Mouse (Mus musculus) midbrain, embryonic 15.5 days (tissue): ENCODE measurements at regions not wholly inside any gene's neighbourhood (a gene's known extent, or its start where the extent isn't known, plus 50 kb on each side); places are given as distances from the start of the nearest gene placed in this dataset.
A peak's percentile ranks its signal among the peaks of the same experiment; 100 is the strongest.

Experiments used
- ATAC-seq: fragments of 200-750 bp; cut with Nextera tagmentation; replicated peaks from 2 replicates; pipeline ENCODE4 v1.8.0; 2017; ENCODE audit warnings: moderate TSS enrichment
- H3K27ac ChIP-seq: fragments of 300-500 bp; sonication (generic); 2 replicates; pipeline ENCODE4 v1.5.1; 2015; ENCODE audit warnings: mild to moderate bottlenecking, inconsistent platforms
- H3K27me3 ChIP-seq: fragments of 300-500 bp; sonication (generic); replicated peaks from 2 replicates; pipeline ENCODE4 v1.6.1; 2015; ENCODE audit warnings: inconsistent platforms
- H3K36me3 ChIP-seq: fragments of 300-500 bp; sonication (generic); replicated peaks from 2 replicates; pipeline ENCODE4 v1.6.1; 2015; ENCODE audit warnings: inconsistent platforms
- H3K4me1 ChIP-seq: fragments of 300-500 bp; sonication (generic); 2 replicates; pipeline ENCODE4 v1.6.1; 2015; ENCODE audit warnings: inconsistent platforms
- H3K4me2 ChIP-seq: fragments of 300-500 bp; sonication (generic); 2 replicates; pipeline ENCODE4 v1.6.1; 2015; ENCODE audit warnings: inconsistent platforms, mild to moderate bottlenecking, moderate library complexity
- H3K4me3 ChIP-seq: fragments of 300-500 bp; sonication (generic); 2 replicates; pipeline ENCODE4 v1.5.1; 2015; ENCODE audit warnings: mild to moderate bottlenecking, inconsistent platforms
- H3K9ac ChIP-seq: fragments of 300-500 bp; sonication (generic); 2 replicates; pipeline ENCODE4 v1.6.1; 2015; ENCODE audit warnings: mild to moderate bottlenecking, inconsistent platforms
- H3K9me3 ChIP-seq: fragments of 300-500 bp; sonication (generic); 2 replicates; pipeline ENCODE4 v1.6.1; 2016; ENCODE audit warnings: inconsistent platforms
- WGBS: fragments of 180-500 bp; shearing (Covaris S2); methylation state at CpG from one replicate; pipeline ENCODE4 v1.1.7; 2015; ENCODE audit warnings: mixed read lengths; 5-methylcytosine and 5-hydroxymethylcytosine counted together

GRCm38 (mm10) chr3:151003524-151003923, 434.2 kb upstream of the Adgrl4 start:
- H3K9ac ChIP-seq = no peak overlapping the region
- H3K4me2 ChIP-seq = no peak overlapping the region
- H3K36me3 ChIP-seq = no peaks in the 10 kb centered on the region
- ATAC-seq = no peak
- H3K4me1 ChIP-seq = no peaks in the 10 kb centered on the region
- no peaks in the 10 kb centered on the region for H3K27me3 ChIP-seq
- no peaks in the 10 kb centered on the region for H3K9me3 ChIP-seq
- no peak overlapping the region for H3K27ac ChIP-seq
- no peak overlapping the region for H3K4me3 ChIP-seq
- 64% methylated on average over 3 of the region's 3 CpGs for WGBS

GRCm38 (mm10) chr3:151003990-151004389, 433.7 kb upstream of the Adgrl4 start:
- no peaks in the 10 kb centered on the region for H3K36me3 ChIP-seq
- no peak overlapping the region for H3K4me3 ChIP-seq
- 73% methylated on average over 6 of the region's 6 CpGs for WGBS
- H3K4me1 ChIP-seq = no peaks in the 10 kb centered on the region
- ATAC-seq = no peak
- no peaks in the 10 kb centered on the region for H3K27me3 ChIP-seq
- no peak overlapping the region for H3K4me2 ChIP-seq
- no peak overlapping the region for H3K27ac ChIP-seq
- no peak overlapping the region for H3K9ac ChIP-seq
- H3K9me3 ChIP-seq = no peaks in the 10 kb centered on the region

- Histone ChIP-seq H3K27me3 (no peaks in the 10 kb centered on the region), H3K27ac (no peak overlapping the region), H3K4me3 (no peak overlapping the region), H3K9me3 (no peaks in the 10 kb centered on the region), H3K4me1 (no peaks in the 10 kb centered on the region), H3K4me2 (no peak overlapping the region), H3K36me3 (no peaks in the 10 kb centered on the region), H3K9ac (no peak overlapping the region)
- WGBS = 72% methylated on average over 3 of the region's 3 CpGs
- ATAC-seq = no peak
These were observed 417.7 kb upstream of the Adgrl4 start for GRCm38 (mm10) chr3:151020014-151020413.

GRCm38 (mm10) chr3:151057491-151057890, 380.2 kb upstream of the Adgrl4 start:
- Histone ChIP-seq H3K4me3 (no peak overlapping the region), H3K27ac (no peak overlapping the region), H3K9me3 (no peaks in the 10 kb centered on the region), H3K4me2 (no peak overlapping the region), H3K27me3 (no peaks in the 10 kb centered on the region), H3K9ac (no peak overlapping the region), H3K4me1 (no peaks in the 10 kb centered on the region), H3K36me3 (no peaks in the 10 kb centered on the region)
- WGBS = 74% methylated on average over 3 of the region's 3 CpGs
- no peak for ATAC-seq

GRCm38 (mm10) chr3:151072322-151072721, 365.4 kb upstream of the Adgrl4 start:
- Histone ChIP-seq H3K4me2 (no peak overlapping the region), H3K4me3 (no peak overlapping the region), H3K27ac (no peak overlapping the region), H3K4me1 (no peaks in the 10 kb centered on the region), H3K36me3 (no peaks in the 10 kb centered on the region), H3K27me3 (no peaks in the 10 kb centered on the region), H3K9me3 (no peaks in the 10 kb centered on the region), H3K9ac (no peak overlapping the region)
- no peak for ATAC-seq

GRCm38 (mm10) chr3:151116831-151117230, 320.9 kb upstream of the Adgrl4 start:
- H3K9me3 ChIP-seq = no peaks in the 10 kb centered on the region
- no peaks in the 10 kb centered on the region for H3K27me3 ChIP-seq
- H3K4me1 ChIP-seq = no peaks in the 10 kb centered on the region
- no peaks in the 10 kb centered on the region for H3K36me3 ChIP-seq
- 38% methylated on average over 3 of the region's 3 CpGs for WGBS
- H3K9ac ChIP-seq = no peak overlapping the region
- ATAC-seq = no peak
- no peak overlapping the region for H3K4me2 ChIP-seq
- no peak overlapping the region for H3K4me3 ChIP-seq
- no peak overlapping the region for H3K27ac ChIP-seq

GRCm38 (mm10) chr3:151117583-151118041, 320.1 kb upstream of the Adgrl4 start:
- Histone ChIP-seq H3K9ac (no peak overlapping the region), H3K27ac (no peak overlapping the region), H3K4me1 (no peaks in the 10 kb centered on the region), H3K4me3 (no peak overlapping the region), H3K36me3 (no peaks in the 10 kb centered on the region), H3K4me2 (no peak overlapping the region), H3K9me3 (no peaks in the 10 kb centered on the region), H3K27me3 (no peaks in the 10 kb centered on the region)
- 24% methylated on average over 3 of the region's 3 CpGs for WGBS
- ATAC-seq = peak; percentile 78

- H3K27me3 ChIP-seq = no peaks in the 10 kb centered on the region
- no peak overlapping the region for H3K4me2 ChIP-seq
- H3K4me3 ChIP-seq = no peak overlapping the region
- WGBS = 82% methylated on average over 5 of the region's 5 CpGs
- no peaks in the 10 kb centered on the region for H3K9me3 ChIP-seq
- H3K36me3 ChIP-seq = no peaks in the 10 kb centered on the region
- H3K4me1 ChIP-seq = no peaks in the 10 kb centered on the region
- no peak overlapping the region for H3K9ac ChIP-seq
- no peak overlapping the region for H3K27ac ChIP-seq
- no peak for ATAC-seq
These were observed 313.6 kb upstream of the Adgrl4 start for GRCm38 (mm10) chr3:151124131-151124530.

GRCm38 (mm10) chr3:151146889-151147288, 290.8 kb upstream of the Adgrl4 start:
- Histone ChIP-seq H3K9me3 (no peaks in the 10 kb centered on the region), H3K27me3 (no peaks in the 10 kb centered on the region), H3K4me1 (no peaks in the 10 kb centered on the region), H3K36me3 (no peaks in the 10 kb centered on the region), H3K4me3 (no peak overlapping the region), H3K9ac (no peak overlapping the region), H3K4me2 (no peak overlapping the region), H3K27ac (no peak overlapping the region)
- ATAC-seq = no peak
- WGBS = 94% methylated on average over 2 of the region's 2 CpGs

- Histone ChIP-seq H3K9me3 (no peaks in the 10 kb centered on the region), H3K4me2 (no peak overlapping the region), H3K9ac (no peak overlapping the region), H3K4me3 (no peak overlapping the region), H3K4me1 (no peaks in the 10 kb centered on the region), H3K27me3 (no peaks in the 10 kb centered on the region), H3K27ac (no peak overlapping the region), H3K36me3 (no peaks in the 10 kb centered on the region)
- 12% methylated on average over 4 of the region's 4 CpGs for WGBS
- no peak for ATAC-seq
These were observed 284.3 kb upstream of the Adgrl4 start for GRCm38 (mm10) chr3:151153340-151153739.

- Histone ChIP-seq H3K9ac (no peak overlapping the region), H3K4me3 (no peak overlapping the region), H3K4me1 (no peaks in the 10 kb centered on the region), H3K27ac (no peak overlapping the region), H3K36me3 (no peaks in the 10 kb centered on the region), H3K27me3 (no peaks in the 10 kb centered on the region), H3K4me2 (no peak overlapping the region), H3K9me3 (no peaks in the 10 kb centered on the region)
- no peak for ATAC-seq
- WGBS = 63% methylated on average over 1 of the region's 1 CpGs
These were observed 277.2 kb upstream of the Adgrl4 start for GRCm38 (mm10) chr3:151160516-151160915.

- H3K27ac ChIP-seq = no peak overlapping the region
- WGBS = 59% methylated on average over 2 of the region's 2 CpGs
- H3K4me3 ChIP-seq = no peak overlapping the region
- no peak overlapping the region for H3K4me2 ChIP-seq
- no peak for ATAC-seq
- H3K27me3 ChIP-seq = no peaks in the 10 kb centered on the region
- no peaks in the 10 kb centered on the region for H3K36me3 ChIP-seq
- H3K4me1 ChIP-seq = no peaks in the 10 kb centered on the region
- H3K9ac ChIP-seq = no peak overlapping the region
- H3K9me3 ChIP-seq = no peaks in the 10 kb centered on the region
These were observed 255.6 kb upstream of the Adgrl4 start for GRCm38 (mm10) chr3:151182132-151182531.

GRCm38 (mm10) chr3:151192092-151192491, 245.6 kb upstream of the Adgrl4 start:
- H3K4me1 ChIP-seq = no peaks in the 10 kb centered on the region
- H3K9me3 ChIP-seq = no peaks in the 10 kb centered on the region
- no peak for ATAC-seq
- WGBS = 76% methylated on average over 2 of the region's 2 CpGs
- no peak overlapping the region for H3K4me2 ChIP-seq
- H3K36me3 ChIP-seq = no peaks in the 10 kb centered on the region
- no peak overlapping the region for H3K27ac ChIP-seq
- no peak overlapping the region for H3K4me3 ChIP-seq
- H3K9ac ChIP-seq = no peak overlapping the region
- no peaks in the 10 kb centered on the region for H3K27me3 ChIP-seq

- H3K4me3 ChIP-seq = no peak overlapping the region
- WGBS = 90% methylated on average over 4 of the region's 4 CpGs
- no peak overlapping the region for H3K9ac ChIP-seq
- no peaks in the 10 kb centered on the region for H3K36me3 ChIP-seq
- no peaks in the 10 kb centered on the region for H3K9me3 ChIP-seq
- H3K4me2 ChIP-seq = no peak overlapping the region
- H3K4me1 ChIP-seq = no peaks in the 10 kb centered on the region
- H3K27me3 ChIP-seq = no peaks in the 10 kb centered on the region
- no peak overlapping the region for H3K27ac ChIP-seq
- no peak for ATAC-seq
These were observed 226.7 kb upstream of the Adgrl4 start for GRCm38 (mm10) chr3:151210978-151211377.
